Mouse (Mus musculus): ENCODE results near the gene Arhgef28. TPM values are rescaled to one million over a fixed set of nuclear protein-coding genes. Genes with fewer than 3 reads are reported as not detected.

Arhgef28 gene
- 10.2 and 10.6 TPM in 2 replicates for polyA plus RNA-seq (2016; fragmentation: Nextera tagmentation; extraction: Ambion mirVana)

DNA sequence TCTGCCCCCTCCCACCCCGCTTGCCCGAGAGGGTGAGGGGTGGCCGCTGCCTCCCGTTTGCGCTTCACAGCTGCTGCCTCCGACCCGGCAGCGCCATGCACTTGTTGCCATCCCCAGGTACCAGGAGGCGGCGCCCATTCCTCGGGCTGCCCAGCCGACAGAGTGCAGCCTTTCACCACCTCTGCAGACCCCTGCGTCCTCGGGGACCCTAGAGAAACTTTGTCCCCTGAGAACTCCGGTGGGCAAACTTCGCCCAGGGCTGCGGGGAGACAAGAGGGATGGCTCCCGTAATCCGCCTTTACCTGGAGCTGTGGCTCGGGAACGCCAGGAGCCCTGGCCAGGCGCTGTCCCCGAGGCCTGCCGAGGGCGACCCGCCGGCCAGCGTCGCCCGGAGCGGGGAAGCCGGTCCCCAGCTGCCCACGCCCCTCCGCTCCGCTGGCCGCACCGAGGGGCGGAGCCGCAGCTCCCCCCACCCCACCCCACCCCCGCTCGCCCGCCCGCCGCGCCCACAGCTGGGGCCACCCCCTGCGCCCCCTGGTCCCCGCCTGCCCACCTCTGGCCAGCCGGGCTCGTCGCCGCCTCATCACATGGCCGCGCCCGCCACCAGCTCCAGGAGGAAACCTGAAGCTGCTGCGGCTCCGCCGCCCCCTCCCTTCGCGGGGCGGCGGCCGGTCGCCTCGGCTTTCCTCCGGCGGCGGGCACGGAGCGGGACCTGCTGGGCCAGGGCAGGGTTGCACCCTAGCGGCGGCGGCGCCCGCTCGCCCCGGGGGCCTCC, at the start of gene Arhgef28:
Gene Arhgef28 (minus strand): TSS at position 669 of the 775 bp plus-strand sequence.
- WGBS = 1% methylated on average over 66 of the region's 76 CpGs
- peak within 1 kb of the TSS; percentile 88 for H3K27ac ChIP-seq
- H3K9me3 ChIP-seq = no peaks in the 10 kb centered on the region
- DNase-seq (ENCODE audit: low spot score) = peak; percentile 89
- H3K27me3 ChIP-seq (ENCODE audit: insufficient read depth, poor library complexity, severe bottlenecking) = peaks cover 17% of the 10 kb centered on the region
- no peaks in the 10 kb centered on the region for H3K36me3 ChIP-seq
- peaks cover 30% of the 10 kb centered on the region for H3K4me1 ChIP-seq
- peak within 1 kb of the TSS; percentile 69 for H3K4me3 ChIP-seq

DNA sequence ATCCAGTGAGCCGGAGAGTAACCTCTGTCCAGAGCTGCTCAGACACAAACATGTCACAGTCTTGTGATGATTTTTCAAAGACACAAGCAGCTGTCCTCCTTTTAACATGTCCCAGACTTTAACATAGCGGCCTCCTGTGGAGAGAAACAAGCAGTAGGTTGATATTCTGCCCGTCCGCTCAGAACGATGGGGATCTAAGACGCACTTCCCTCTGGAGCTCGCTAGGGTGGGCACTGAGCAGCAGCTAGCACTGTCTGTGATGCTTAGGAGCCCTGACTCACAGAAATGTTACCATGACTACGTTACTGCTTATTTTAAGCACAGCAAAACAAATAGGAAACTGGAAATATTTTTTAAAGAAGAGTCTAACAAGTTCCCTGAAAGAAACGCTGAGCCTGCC, 48.7 kb upstream of the Arhgef28 start:
- DNase-seq (ENCODE audit: low spot score) = no peak
- no peak overlapping the region for H3K4me3 ChIP-seq
- 77% methylated on average over 9 of the region's 9 CpGs for WGBS
- no peaks in the 10 kb centered on the region for H3K27me3 ChIP-seq (ENCODE audit: insufficient read depth, poor library complexity, severe bottlenecking)
- peaks cover 93% of the 10 kb centered on the region for H3K36me3 ChIP-seq
- no peaks in the 10 kb centered on the region for H3K9me3 ChIP-seq
- no peak overlapping the region for H3K27ac ChIP-seq
- H3K4me1 ChIP-seq = no peaks in the 10 kb centered on the region

DNA sequence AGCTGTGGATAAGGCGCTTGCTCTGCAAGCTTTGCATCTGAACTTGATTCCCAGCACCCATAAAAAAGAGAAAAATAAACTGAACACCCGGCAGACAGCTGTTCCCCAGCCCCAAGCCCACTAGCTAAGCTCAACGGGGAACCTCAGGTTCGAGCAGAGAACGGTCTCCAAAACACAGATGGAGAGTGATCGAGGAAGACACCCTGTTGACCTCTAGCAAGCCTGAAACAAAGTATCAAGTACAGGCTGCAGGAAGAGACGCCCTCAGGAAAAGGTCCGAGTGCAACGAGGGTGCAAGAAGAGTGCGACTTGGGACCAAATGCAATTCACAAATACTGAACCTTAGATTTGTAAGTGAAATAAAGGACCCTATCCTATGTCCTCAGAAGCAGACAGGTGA, 43.4 kb upstream of the Arhgef28 start:
- Histone ChIP-seq H3K4me3 (no peak overlapping the region), H3K27ac (no peak overlapping the region), H3K36me3 (peaks cover 71% of the 10 kb centered on the region), H3K27me3 (ENCODE audit: insufficient read depth, poor library complexity, severe bottlenecking) (no peaks in the 10 kb centered on the region), H3K9me3 (no peaks in the 10 kb centered on the region), H3K4me1 (no peaks in the 10 kb centered on the region)
- no peak for DNase-seq (ENCODE audit: low spot score)
- 90% methylated on average over 10 of the region's 10 CpGs for WGBS

DNA sequence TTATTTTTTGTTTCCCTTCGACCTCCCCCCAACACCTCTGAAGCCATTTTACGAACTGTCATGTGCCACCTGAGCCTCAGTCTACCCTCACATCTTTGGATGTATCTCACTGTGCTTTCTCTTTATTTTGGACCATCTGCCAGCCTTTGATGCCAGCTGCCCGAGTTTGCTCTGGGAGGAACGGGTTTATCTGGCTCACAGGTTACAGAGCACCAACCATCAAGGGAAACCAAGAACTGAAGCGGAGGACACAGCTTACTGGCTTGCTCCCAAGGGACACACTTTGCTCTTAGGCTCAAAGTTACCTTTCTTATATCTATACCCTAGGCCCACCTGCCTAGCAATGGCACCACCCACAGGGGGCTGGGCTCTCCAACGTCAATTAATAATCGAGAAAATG, 39.1 kb upstream of the Arhgef28 start:
- Histone ChIP-seq H3K9me3 (no peaks in the 10 kb centered on the region), H3K36me3 (peaks cover 32% of the 10 kb centered on the region), H3K4me3 (no peak overlapping the region), H3K27ac (no peak overlapping the region), H3K4me1 (no peaks in the 10 kb centered on the region), H3K27me3 (ENCODE audit: insufficient read depth, poor library complexity, severe bottlenecking) (no peaks in the 10 kb centered on the region)
- no peak for DNase-seq (ENCODE audit: low spot score)
- 71% methylated on average over 7 of the region's 7 CpGs for WGBS

DNA sequence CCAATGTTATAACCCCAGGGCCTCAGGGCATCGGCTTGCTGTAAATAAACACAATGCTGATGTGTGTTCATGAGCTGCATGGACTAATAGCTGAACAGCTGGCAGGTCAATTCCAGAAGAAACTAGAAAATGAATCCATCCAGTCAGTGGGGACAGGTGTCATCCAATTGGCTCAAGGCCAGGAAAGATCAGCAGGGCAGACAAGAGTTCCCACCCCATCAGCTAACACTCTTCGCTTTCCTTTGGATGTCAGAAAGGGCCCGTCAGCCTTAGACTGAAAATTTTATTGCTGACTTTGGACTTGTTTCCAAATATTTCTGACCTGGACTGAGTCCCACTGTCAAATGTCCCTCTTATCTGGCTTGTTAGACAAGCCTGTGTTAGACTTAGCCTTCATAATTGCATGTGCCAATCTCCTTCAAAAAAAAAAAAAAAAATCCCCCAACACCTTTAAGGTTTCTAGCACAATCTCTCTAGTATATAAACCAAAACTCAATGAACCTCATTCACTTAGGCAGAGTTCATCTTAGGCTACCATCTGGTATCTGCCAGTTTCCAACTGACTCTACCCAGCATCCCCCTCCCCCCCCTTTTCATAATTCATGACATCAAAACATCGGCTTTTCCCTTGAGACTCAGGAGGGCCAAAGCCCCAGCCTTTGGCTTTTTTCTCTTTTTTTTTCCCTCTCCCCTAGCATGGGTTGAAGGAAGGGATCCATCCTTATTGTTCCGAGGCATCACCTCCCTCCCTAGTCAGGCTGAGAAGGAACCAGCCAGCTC, 38.5 kb upstream of the Arhgef28 start:
- no peaks in the 10 kb centered on the region for H3K4me1 ChIP-seq
- peaks cover 26% of the 10 kb centered on the region for H3K36me3 ChIP-seq
- H3K27ac ChIP-seq = no peak overlapping the region
- no peak for DNase-seq (ENCODE audit: low spot score)
- 77% methylated on average over 5 of the region's 5 CpGs for WGBS
- H3K9me3 ChIP-seq = no peaks in the 10 kb centered on the region
- H3K4me3 ChIP-seq = no peak overlapping the region
- H3K27me3 ChIP-seq (ENCODE audit: insufficient read depth, poor library complexity, severe bottlenecking) = no peaks in the 10 kb centered on the region

DNA sequence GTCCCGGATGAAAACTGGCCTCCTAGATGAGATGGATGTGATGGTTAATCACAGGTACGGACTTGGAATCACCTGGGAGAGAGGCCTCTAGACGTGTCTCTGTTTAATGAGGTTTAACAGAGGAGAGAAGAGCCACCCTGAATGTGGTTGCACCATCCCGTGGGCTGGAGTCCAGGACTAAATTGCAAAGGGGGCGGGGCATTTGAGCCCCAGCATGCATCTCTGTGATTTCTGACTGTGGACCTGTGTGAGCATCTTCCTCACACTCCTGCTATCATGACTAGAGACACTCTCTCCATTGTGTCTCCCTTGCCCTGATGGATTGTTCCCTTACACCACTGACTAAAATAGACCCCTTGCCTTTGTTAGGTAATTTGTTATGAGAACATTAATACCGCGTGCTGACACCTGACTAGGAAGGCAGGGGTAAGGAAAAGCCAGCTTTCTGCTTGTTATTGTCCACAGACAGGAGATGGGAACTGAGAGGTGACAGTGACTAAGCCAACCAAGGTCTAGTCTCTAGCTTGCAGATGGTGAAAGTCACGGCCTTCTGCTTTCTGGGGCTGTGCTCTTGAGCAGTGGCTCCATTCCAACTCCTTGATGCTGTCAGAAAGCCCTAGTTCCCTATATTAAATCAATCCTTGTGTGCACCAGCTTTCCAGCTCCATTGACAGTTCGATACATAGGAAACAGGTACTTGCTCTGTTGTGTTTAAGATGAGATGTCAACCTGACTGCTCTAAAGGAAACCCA, 35.5 kb upstream of the Arhgef28 start:
- Histone ChIP-seq H3K9me3 (no peaks in the 10 kb centered on the region), H3K27ac (no peak overlapping the region), H3K36me3 (no peaks in the 10 kb centered on the region), H3K4me1 (no peaks in the 10 kb centered on the region), H3K4me3 (no peak overlapping the region), H3K27me3 (ENCODE audit: insufficient read depth, poor library complexity, severe bottlenecking) (no peaks in the 10 kb centered on the region)
- DNase-seq (ENCODE audit: low spot score) = no peak
- WGBS = 66% methylated on average over 9 of the region's 9 CpGs

DNA sequence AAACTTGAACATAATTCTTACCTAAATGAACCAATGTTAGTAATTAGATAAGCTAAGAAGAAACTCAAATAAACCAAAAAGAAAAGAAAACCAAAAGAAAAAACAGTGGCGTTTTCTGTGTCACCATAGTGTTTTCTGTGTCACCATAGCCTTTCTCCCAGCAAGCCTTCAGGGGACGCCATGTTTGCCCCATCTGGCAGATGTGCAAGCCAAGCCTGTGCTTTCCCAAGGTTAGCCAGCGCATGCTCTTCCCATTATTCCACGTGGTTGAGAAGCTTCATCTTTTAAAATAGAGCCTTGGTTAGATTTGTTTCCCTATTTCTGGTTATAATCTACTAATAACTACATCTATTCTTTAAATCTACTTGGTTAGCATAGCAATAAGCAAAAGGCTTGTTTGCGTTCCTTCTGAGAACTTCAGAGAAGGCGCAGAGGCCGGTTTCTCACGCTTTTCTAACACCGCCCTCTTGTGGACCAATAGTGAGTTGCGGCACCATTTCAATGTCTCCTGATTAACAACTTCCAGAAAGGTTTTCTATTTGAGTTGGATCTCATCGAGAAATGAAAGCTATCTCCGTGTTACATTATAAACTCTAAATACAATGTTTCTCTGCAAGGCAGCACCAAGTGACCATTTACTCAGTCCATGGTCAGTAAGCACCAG, 33.9 kb upstream of the Arhgef28 start:
- 20% methylated on average over 12 of the region's 12 CpGs for WGBS
- Histone ChIP-seq H3K4me1 (no peaks in the 10 kb centered on the region), H3K4me3 (no peak overlapping the region), H3K27ac (no peak overlapping the region), H3K9me3 (no peaks in the 10 kb centered on the region), H3K36me3 (no peaks in the 10 kb centered on the region), H3K27me3 (ENCODE audit: insufficient read depth, poor library complexity, severe bottlenecking) (no peaks in the 10 kb centered on the region)
- DNase-seq (ENCODE audit: low spot score) = peak; percentile 83

DNA sequence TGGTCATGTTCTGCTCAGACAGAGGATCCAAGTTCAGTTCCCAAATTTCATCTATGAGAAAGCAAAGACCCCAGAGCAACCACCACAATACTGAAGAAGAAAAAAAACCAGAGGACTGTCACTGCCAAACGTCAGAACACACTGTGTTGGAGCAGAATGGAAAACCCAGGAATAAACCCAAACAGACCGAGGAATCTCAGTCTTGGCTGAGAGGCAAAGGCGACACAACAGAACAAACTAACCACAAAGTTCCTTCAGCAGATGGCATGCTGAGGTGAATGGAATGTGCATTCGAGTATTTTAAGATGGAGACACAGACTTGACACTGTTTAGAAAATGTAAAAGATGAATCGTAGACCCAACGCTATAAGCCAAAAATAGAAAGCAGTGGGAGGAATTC, 29.2 kb upstream of the Arhgef28 start:
- Histone ChIP-seq H3K27ac (no peak overlapping the region), H3K4me3 (no peak overlapping the region), H3K27me3 (ENCODE audit: insufficient read depth, poor library complexity, severe bottlenecking) (no peaks in the 10 kb centered on the region), H3K9me3 (no peaks in the 10 kb centered on the region), H3K36me3 (no peaks in the 10 kb centered on the region), H3K4me1 (no peaks in the 10 kb centered on the region)
- WGBS = 73% methylated on average over 6 of the region's 6 CpGs
- no peak for DNase-seq (ENCODE audit: low spot score)

DNA sequence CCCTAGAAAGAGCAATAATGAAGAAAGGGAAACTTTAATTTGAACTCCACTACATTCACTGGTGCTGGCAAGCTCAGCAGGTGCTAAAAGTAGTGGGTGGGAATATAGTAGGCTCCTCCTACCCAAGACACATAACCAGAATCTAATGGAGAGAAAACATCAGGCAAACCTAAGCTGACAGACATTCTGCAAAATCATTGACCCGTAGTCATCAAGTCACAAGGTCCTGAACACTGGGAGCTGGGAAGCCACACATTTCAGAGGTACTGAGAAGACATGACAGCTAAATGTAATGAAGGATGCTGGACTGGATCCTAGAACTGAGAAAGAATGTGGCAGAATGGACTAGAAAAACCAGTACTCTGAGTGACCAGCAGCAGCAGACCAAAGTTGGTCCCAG, 24.3 kb upstream of the Arhgef28 start:
- Histone ChIP-seq H3K27ac (no peak overlapping the region), H3K4me3 (no peak overlapping the region), H3K9me3 (no peaks in the 10 kb centered on the region), H3K27me3 (ENCODE audit: insufficient read depth, poor library complexity, severe bottlenecking) (no peaks in the 10 kb centered on the region), H3K36me3 (no peaks in the 10 kb centered on the region), H3K4me1 (no peaks in the 10 kb centered on the region)
- DNase-seq (ENCODE audit: low spot score) = no peak
- WGBS = 94% methylated on average over 1 of the region's 1 CpGs

DNA sequence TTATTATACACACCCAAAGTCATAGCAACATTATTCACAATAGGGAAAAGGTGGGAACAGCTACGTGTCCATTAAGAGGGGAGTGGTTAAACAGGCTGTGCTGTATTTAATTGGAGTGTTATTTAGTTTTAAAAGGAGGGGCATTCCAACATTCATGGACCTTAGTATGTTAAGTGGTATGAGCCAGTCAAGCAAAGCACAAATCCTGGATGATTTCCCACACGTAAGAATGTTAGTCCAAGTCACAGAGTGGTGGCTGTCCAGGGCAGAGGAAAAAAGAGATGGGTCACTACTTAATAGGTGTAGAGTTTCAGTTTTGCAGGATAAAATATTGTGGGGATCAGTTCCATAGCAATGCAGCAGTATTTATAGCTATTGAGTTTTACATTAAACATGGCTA, 20.0 kb upstream of the Arhgef28 start:
- 74% methylated on average over 2 of the region's 2 CpGs for WGBS
- no peak for DNase-seq (ENCODE audit: low spot score)

DNA sequence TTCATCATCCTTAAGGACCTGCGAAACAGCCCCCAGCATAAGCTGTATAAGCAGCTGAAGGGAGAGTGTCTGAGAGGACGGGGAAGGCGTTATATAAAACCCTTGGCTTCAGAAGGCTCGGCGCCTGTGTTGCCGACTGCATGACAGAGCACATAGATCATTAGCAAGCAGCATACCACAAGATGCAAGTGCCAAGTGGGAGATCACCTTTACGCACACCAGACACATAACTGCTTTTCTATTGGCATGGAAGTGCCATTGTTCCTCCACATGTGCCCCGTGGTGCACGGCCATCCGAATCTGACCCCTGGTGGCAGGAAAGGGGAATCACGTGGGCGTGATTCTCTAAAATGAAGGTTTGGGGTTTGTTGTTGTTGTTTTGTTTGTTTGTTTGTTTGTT, 16.6 kb upstream of the Arhgef28 start:
- Histone ChIP-seq H3K4me1 (no peaks in the 10 kb centered on the region), H3K9me3 (no peaks in the 10 kb centered on the region), H3K27ac (no peak overlapping the region), H3K27me3 (ENCODE audit: insufficient read depth, poor library complexity, severe bottlenecking) (peaks cover 8% of the 10 kb centered on the region; the same call in 1 of the 2 replicates), H3K36me3 (no peaks in the 10 kb centered on the region), H3K4me3 (no peak overlapping the region)
- WGBS = 40% methylated on average over 12 of the region's 12 CpGs
- no peak for DNase-seq (ENCODE audit: low spot score)

More for the DNA sequence above, 20.0 kb upstream of the Arhgef28 start:
- H3K4me3 ChIP-seq = no peak overlapping the region
- no peaks in the 10 kb centered on the region for H3K36me3 ChIP-seq
- H3K4me1 ChIP-seq = no peaks in the 10 kb centered on the region
- no peak overlapping the region for H3K27ac ChIP-seq
- H3K27me3 ChIP-seq (ENCODE audit: insufficient read depth, poor library complexity, severe bottlenecking) = peaks cover 8% of the 10 kb centered on the region; the same call in 1 of the 2 replicates
- no peaks in the 10 kb centered on the region for H3K9me3 ChIP-seq

DNA sequence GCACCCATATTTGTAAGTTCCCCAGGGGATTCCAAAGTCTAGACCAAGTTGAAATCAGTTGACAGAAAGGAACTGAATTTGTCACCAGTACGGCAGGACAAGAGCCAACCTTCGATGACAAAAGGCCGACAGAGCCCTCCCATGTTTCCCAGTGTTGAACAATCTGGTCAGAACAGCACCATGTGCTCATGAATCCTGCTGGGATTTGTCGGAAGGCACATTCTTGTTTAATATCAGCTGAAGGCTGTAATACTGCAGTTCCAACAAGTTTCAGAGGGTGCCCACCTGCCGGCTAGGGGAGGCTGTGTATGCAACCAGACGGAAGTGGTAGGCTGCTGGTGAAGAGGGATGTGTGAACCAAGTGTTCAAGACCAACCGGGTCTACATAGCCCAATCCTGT, 3.9 kb upstream of the Arhgef28 start:
- Histone ChIP-seq H3K27ac (no peak overlapping the region), H3K36me3 (no peaks in the 10 kb centered on the region), H3K4me1 (peaks cover 17% of the 10 kb centered on the region), H3K27me3 (ENCODE audit: insufficient read depth, poor library complexity, severe bottlenecking) (peaks cover 14% of the 10 kb centered on the region), H3K9me3 (no peaks in the 10 kb centered on the region), H3K4me3 (no peak overlapping the region)
- DNase-seq (ENCODE audit: low spot score) = no peak
- 76% methylated on average over 7 of the region's 7 CpGs for WGBS

All from heart, embryonic 10.5 days (tissue).